Mouse (Mus musculus): ENCODE results near the gene 2610318N02Rik. TPM values are rescaled to one million over a fixed set of nuclear protein-coding genes. Genes with fewer than 3 reads are reported as not detected.

2610318N02Rik gene
- polyA plus RNA-seq, 1 experiment = 44.0 TPM

- Histone ChIP-seq H3K27ac (ENCODE audit: insufficient read depth, low read length) (peak within 1 kb of the TSS; percentile 19; the same call in 1 of the 2 replicates), H3K9me3 (replicated peaks; ENCODE audit: control insufficient read depth, insufficient read depth, low read length, poor library complexity, severe bottlenecking) (no peaks in the 10 kb centered on the region), H3K9ac (ENCODE audit: low read depth, poor library complexity, severe bottlenecking) (peak within 1 kb of the TSS; percentile 82), H3K4me3 (ENCODE audit: low read depth, low read length) (peak within 1 kb of the TSS; percentile 72), H3K36me3 (ENCODE audit: control insufficient read depth, insufficient read depth, low read length, poor library complexity, severe bottlenecking) (no peaks in the 10 kb centered on the region), H3K4me1 (ENCODE audit: control insufficient read depth, insufficient read depth, low read length) (peaks cover 4% of the 10 kb centered on the region), H3K27me3 (ENCODE audit: control insufficient read depth, insufficient read depth, low read length, poor library complexity, severe bottlenecking) (no peaks in the 10 kb centered on the region)
- TF ChIP-seq EP300 (IDR thresholded peaks at IDR 0.05; ENCODE audit: insufficient read depth, low read depth, low read length) (no peak), POLR2A (IDR thresholded peaks at IDR 0.05; ENCODE audit: insufficient read depth, low read length) (peak; percentile 31)
Observed at GRCm38 (mm10) chr16:17069511-17070443, 55.2 kb downstream of the 2610318N02Rik start, which contains the start of gene Ypel1. Gene Ypel1, plus strand, starts transcription at chr16:17069696.

GRCm38 (mm10) chr16:17067552-17067951 is 57.4 kb downstream of the 2610318N02Rik start:
- H3K9me3 ChIP-seq (replicated peaks; ENCODE audit: control insufficient read depth, insufficient read depth, low read length, poor library complexity, severe bottlenecking) = no peaks in the 10 kb centered on the region
- TF ChIP-seq EP300 (IDR thresholded peaks at IDR 0.05; ENCODE audit: insufficient read depth, low read depth, low read length) (no peak), POLR2A (IDR thresholded peaks at IDR 0.05; ENCODE audit: insufficient read depth, low read length) (no peak), CTCF (IDR thresholded peaks at IDR 0.05; ENCODE audit: low read depth, low read length) (no peak)
- peaks cover 2% of the 10 kb centered on the region for H3K4me1 ChIP-seq (ENCODE audit: control insufficient read depth, insufficient read depth, low read length)
- no peaks in the 10 kb centered on the region for H3K36me3 ChIP-seq (ENCODE audit: control insufficient read depth, insufficient read depth, low read length, poor library complexity, severe bottlenecking)
- no peak overlapping the region for H3K4me3 ChIP-seq (ENCODE audit: low read depth, low read length)
- H3K27ac ChIP-seq (ENCODE audit: insufficient read depth, low read length) = no peak overlapping the region
- no peak overlapping the region for H3K9ac ChIP-seq (ENCODE audit: low read depth, poor library complexity, severe bottlenecking)
- no peaks in the 10 kb centered on the region for H3K27me3 ChIP-seq (ENCODE audit: control insufficient read depth, insufficient read depth, low read length, poor library complexity, severe bottlenecking)

Other genes starting within 250 kb of the 2610318N02Rik start
- 26.5 and 27.5 TPM in 2 replicates for gene Ppm1f, start 228.7 kb downstream of the 2610318N02Rik start, polyA plus RNA-seq (2011; ENCODE audit: insufficient read depth, insufficient read length, low read depth, missing spikeins)
- 327 and 351 TPM in 2 replicates for gene Mapk1, start 141.8 kb downstream of the 2610318N02Rik start, polyA plus RNA-seq (2011; ENCODE audit: insufficient read depth, insufficient read length, low read depth, missing spikeins)
- gene Ypel1, start 55.5 kb downstream of the 2610318N02Rik start, polyA plus RNA-seq (2011; ENCODE audit: insufficient read depth, insufficient read length, low read depth, missing spikeins) = 6.9 and 11.0 TPM in 2 replicates
- 128 and 139 TPM in 2 replicates for gene Ppil2, start 13.9 kb downstream of the 2610318N02Rik start, polyA plus RNA-seq (2011; ENCODE audit: insufficient read depth, insufficient read length, low read depth, missing spikeins)
- gene Sdf2l1, start 7.2 kb upstream of the 2610318N02Rik start, polyA plus RNA-seq (2011; ENCODE audit: insufficient read depth, insufficient read length, low read depth, missing spikeins) = 21.0 and 26.1 TPM in 2 replicates
- 15.3 and 15.5 TPM in 2 replicates for gene Ydjc, start 19.5 kb upstream of the 2610318N02Rik start, polyA plus RNA-seq (2011; ENCODE audit: insufficient read depth, insufficient read length, low read depth, missing spikeins)
- 1.5 and 1.7 TPM in 2 replicates for gene Ccdc116, start 22.1 kb upstream of the 2610318N02Rik start, polyA plus RNA-seq (2011; ENCODE audit: insufficient read depth, insufficient read length, low read depth, missing spikeins)
- gene Ube2l3, start 77.5 kb upstream of the 2610318N02Rik start, polyA plus RNA-seq (2011; ENCODE audit: insufficient read depth, insufficient read length, low read depth, missing spikeins) = 203 and 207 TPM in 2 replicates
- 0.63 and 0.90 TPM in 2 replicates for gene Rimbp3, start 83.4 kb upstream of the 2610318N02Rik start, polyA plus RNA-seq (2011; ENCODE audit: insufficient read depth, insufficient read length, low read depth, missing spikeins)
- gene Hic2, start 108.4 kb upstream of the 2610318N02Rik start, polyA plus RNA-seq (2011; ENCODE audit: insufficient read depth, insufficient read length, low read depth, missing spikeins) = 40.9 and 43.5 TPM in 2 replicates
- gene Tmem191c, start 150.9 kb upstream of the 2610318N02Rik start, polyA plus RNA-seq (2011; ENCODE audit: insufficient read depth, insufficient read length, low read depth, missing spikeins) = 9.6 and 10.5 TPM in 2 replicates
- not detected in 2 replicates for gene Serpind1, start 206.2 kb upstream of the 2610318N02Rik start, polyA plus RNA-seq (2011; ENCODE audit: insufficient read depth, insufficient read length, low read depth, missing spikeins)